Mouse (Mus musculus): ENCODE measurements around the gene Cfi.

Gene Cfi

GRCm38 (mm10) chr3:129878405-129879021 is 42.8 kb downstream of the Cfi start, which contains the start of gene Pla2g12a:
Pla2g12a (plus strand) TSS chr3:129878606.
- DNase-seq = peak; percentile 88

DNA sequence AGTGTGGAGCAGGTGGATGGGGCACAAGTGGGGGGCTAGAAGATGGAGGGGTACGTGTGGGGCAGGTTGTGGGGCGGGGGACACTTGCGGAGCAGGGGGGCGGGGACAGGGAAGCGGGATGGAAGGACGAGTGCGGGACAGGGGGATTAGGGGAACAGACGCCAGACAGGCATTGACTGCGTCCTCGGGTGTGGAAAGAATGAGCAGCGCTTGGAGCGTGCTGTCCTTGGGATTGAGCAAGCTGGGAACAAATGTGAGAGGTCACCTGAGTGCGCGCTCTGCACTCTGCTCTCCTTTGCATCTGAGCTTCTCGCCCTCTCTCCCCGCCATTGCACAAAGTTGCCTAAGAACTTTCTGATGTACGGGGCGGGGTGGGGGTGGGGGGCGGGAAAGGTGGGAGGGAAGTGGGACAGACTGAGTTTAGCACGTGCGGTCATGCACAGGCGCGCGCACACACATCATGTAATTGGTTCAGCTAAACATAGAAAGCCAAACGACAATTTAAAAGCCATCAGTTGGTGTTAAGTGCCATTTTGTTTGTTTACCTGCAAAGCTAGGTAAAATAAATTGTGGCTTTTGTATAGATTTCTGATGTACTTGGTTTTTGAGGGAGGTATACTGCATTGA is 43.6 kb downstream of the Cfi start:
- DNase-seq = peak; percentile 47

DNA sequence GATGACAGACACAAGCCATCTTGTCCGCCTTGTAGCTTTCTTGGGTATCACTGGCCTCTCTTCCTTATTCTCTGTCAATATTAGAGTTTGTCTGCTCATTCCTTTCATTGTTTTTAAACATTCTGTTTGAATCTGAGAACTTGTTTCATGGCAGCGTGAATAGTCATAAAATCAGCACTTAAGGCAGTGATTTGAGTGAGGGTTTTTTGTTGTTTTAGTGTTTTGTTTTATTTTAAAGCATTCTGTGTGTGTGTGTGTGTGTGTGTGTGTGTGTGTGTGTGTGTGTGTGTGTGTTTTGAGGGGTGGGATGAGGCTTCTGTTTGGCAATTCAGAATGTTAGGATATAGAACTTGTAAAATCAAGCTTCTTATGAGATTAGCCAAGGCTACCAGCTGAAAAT is 44.2 kb downstream of the Cfi start:
- DNase-seq = no peak

DNA sequence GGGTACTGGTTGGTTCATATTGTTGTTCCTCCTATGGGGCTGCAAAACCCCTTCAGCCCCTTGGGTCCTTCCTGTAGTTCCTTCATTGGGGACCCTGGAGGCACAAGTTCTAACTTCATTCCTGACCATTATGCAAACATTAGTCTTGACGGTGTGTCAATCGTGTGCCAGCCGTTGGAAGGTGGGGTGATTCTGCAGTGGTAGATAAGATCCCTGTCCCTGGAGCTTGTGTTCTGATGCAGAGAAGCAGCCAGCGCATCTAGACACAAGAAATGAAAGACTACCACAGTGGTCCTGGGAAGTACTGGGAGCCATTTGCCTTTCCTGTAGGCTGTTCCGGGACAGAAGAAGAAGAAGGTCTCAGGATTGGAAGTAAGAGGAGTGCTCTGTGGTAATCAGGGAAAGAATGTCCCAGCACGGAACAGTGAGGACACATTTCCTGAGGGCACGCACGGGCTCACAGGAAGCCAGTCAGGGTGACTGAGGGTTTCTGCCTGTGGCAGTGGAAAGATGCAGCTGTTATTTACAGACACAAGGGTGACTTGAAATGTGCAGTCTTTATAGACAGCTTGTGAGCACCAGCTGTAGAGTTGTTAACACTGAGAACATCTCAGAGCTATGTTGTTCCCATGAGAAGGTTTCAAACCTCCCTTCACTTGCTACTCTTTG is 45.4 kb downstream of the Cfi start:
- no peak for DNase-seq

- DNase-seq = no peak
Measured at GRCm38 (mm10) chr3:129885577-129885976, 49.9 kb downstream of the Cfi start.

- DNase-seq = peak; percentile 17
Measured at GRCm38 (mm10) chr3:129886430-129886829, 50.7 kb downstream of the Cfi start.

- no peak for DNase-seq
Measured at GRCm38 (mm10) chr3:129887779-129888517, 52.3 kb downstream of the Cfi start.

GRCm38 (mm10) chr3:129892003-129892402 is 56.3 kb downstream of the Cfi start:
- DNase-seq = no peak

- no peak for DNase-seq
Measured at GRCm38 (mm10) chr3:129893143-129893542, 57.5 kb downstream of the Cfi start.

GRCm38 (mm10) chr3:129896591-129896990 is 60.9 kb downstream of the Cfi start:
- DNase-seq = no peak

DNA sequence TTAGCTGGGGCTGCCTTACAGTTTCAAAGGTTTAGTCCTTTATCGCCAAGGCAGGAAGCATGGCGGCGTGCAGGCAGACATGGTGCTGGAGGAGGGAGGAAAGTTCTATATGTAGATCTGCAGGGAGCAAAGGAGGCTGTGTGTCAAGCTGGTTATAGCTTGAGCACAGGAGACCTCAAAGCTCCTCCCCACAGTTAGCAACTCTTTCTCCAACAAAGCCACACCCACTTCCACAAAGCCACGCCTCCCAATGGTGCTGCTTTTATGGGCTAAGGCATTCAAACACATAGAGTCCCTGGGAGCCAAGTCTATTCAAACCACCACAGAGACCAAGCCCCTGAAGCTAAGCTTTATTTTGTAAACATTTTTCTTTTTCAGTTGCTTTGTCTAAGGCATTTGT is 63.2 kb downstream of the Cfi start:
- no peak for DNase-seq

DNA sequence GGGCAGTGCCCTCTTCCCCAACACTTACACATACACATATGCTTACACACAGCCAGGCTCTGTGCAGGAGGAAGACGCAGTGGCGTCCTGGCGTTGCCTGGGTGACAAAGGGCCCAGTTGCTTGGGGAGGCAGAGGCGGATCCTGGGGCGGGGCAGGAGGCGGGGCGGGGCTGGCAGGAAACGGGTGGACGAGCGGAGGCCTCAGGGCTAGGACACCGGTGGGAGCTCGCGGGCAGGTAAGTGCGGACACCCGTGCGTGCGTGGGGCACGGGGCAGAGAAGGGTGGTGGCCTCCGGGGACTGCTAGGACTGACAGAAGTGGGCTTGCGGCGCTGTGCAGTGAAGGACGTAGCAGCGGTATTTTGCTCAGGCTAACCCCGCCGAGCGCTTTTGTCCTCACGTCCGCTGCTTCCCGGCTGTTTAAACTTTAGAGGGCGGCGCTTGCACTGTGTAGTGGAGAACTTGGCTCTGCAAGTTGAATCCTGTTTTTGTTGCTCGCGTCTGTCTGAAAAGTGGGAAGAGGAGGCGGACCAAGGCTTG is 65.7 kb downstream of the Cfi start, which contains the start of gene Casp6:
Casp6 (plus strand) TSS at position 155 of the 539 bp plus-strand sequence.
- peak; percentile 90 for DNase-seq

GRCm38 (mm10) chr3:129903369-129903768 is 67.7 kb downstream of the Cfi start:
- DNase-seq = no peak

DNA sequence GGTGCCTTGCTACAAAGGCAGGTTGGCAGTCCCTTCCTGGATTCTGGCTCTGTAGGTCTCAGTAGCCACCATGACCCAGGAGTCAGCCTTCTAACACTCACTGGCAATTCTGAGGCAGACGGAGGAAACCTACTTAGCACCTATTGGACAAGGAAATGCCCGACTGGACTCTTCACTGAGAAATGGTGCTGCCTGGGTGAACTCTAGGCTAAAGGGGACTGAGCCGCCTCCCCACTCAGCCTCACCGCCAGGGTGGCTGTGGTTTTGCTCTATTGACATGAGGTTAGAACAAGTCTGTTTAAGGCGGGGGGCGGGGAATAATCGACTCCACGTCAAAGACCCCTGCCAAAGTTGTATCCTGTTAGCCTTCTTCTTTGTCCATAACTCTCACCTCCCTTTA is 68.2 kb downstream of the Cfi start:
- DNase-seq = no peak

DNA sequence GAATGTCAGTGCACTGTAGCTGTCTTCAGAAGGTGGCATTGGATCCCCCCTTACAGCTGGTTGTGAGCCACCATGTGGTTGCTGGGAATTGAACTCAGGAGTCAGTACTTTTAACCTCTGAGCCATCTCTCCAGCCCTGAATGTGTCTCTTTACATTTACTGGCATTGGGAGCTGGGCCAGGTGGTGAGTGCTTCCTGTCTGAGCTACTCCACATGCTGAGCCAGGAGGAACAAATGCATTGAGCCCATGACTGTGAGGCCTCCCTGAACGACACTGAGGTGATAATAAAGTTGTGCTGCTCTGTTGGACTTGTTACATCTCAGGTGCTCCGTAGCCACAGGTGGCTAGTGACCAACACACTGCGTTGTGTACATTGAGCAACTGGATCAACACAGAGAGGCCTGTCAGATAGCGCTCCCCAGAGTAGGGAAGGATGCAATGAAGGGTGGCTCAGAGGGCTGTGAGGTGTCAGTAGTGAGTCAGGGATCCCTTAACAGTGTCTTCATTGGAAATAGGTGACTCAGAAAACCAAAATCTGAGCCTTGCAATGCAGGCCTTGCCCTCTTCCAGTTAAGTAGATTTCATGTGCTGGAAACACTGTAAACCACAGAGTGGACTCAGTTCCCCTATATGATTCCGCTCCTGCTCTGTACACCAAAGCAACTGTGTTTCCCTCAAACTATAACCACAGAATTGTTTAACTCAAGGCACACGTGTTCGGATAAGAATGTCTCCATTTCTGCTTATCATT is 68.9 kb downstream of the Cfi start:
- no peak for DNase-seq

DNA sequence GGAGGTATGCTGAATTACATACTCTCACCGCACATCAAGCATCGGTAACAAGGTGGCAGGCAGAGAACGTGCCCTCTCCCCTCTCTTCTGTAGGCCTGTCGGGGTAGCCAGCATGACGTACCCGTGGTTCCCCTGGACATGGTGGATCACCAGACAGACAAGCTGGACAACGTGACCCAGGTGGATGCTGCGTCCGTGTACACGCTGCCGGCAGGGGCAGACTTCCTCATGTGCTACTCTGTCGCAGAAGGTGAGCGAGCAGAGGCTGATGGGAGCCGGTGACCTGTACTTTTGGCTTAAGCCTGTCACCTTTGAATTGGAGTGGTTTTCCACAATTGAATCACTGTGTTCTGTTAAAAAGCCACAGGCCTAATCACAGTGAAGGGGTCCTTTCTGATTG is 76.3 kb downstream of the Cfi start:
- no peak for DNase-seq

GRCm38 (mm10) chr3:129913241-129913640 is 77.6 kb downstream of the Cfi start:
- DNase-seq = no peak

- no peak for DNase-seq
Measured at GRCm38 (mm10) chr3:129917424-129917823, 81.7 kb downstream of the Cfi start.

GRCm38 (mm10) chr3:129918434-129918833 is 82.8 kb downstream of the Cfi start:
- DNase-seq = peak; percentile 72

GRCm38 (mm10) chr3:129923581-129923980 is 87.9 kb downstream of the Cfi start:
- no peak for DNase-seq

All from kidney, adult 18-20 months (tissue).